Mouse (Mus musculus) T-helper 17 cell (primary cell): ENCODE measurements around the gene Ctnna2.

ENCODE experiments used
- in situ Hi-C, 2 experiments: fragments of 300-600 bp; cut with MboI, MseI; formaldehyde crosslinking; loops; 1 replicate in 1 of 2; 2 replicates in 1 of 2; pipeline ENCODE4 v1.15.1; 2025; ENCODE audit warnings: high pct_unique_total_duplicates in 2 of 2

The Ctnna2 gene

DNA sequence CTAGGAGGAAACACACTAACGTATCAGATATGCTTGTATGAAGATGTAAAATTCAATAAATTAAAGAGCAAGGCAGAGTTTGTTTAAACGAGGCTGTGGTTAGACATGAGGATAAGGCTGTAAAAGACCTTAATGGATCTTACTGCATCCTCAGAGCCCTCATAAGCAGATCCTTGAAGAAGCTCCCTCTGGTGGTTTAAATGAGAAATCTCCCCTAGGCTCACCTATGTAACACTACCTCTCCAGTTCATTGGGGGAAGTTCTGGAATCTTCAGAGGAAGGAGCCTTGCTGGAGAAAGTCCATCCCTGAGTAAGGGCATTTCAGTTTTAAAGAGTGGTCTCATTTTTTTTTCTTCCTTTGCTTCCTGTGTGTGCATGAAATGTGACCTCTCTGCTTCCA lies 380.3 kb downstream of the Ctnna2 start:
- in situ Hi-C loops = loop anchor here in 1 of 2 experiments (10.0 kb wide), 1 partner anchor 1924 kb away; no protein-coding TSS in a partner anchor

DNA sequence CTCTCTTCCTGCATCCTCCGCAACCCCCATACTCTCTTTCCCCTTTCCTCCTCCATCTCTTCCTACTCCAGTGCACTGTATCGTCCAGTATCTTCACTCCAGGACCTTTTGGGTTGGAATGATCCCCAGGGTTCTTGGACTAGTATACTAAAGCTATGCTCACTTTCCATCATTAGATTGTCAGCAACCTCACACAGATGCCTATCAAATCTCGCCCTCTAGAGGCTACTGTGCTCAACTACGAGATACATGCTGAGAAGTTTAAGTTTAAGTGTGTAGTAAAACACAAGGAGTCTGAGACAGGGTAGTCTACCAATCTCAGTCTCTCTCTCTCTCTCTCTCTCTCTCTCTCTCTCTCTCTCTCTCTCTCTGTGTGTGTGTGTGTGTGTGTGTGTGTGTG lies 396.9 kb downstream of the Ctnna2 start:
- in situ Hi-C loops = no loop called here

DNA sequence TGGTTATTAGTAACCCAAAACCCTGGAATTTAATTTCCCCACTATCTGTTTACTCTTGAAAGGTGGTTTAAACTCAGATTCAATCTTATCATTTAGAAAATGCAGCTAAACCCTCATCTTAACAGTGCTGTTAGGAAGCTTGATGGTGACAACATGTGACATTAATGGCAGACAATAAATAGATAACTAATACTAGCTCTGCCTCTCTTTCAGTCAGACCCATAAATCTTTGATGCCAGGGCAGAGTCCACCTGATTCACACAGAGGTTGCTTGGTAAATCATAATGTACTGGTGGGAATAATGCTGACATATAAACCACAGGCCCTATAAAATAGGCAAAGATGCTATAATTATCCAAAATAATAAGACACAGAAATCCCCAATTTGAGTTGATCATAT lies 398.6 kb downstream of the Ctnna2 start:
- in situ Hi-C loops = no loop called here

DNA sequence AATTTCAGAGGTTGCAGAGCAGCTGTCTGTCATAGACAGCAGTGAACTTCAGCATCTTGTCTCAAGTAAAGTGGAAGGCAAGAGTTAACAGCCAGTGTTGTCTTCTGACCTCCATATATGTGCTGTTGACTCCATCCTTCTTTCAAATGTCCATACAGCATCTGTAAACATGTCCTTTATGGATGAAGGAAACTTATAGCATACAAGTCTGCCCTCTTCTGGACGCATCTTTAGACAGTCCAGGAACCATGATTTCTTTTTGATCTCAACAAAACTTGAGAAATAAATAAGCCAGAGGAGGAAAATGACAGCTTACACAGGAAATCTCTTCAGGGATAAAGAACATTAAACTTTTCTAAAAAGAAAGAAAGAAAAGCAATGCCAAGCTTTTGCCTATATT lies 400.9 kb downstream of the Ctnna2 start:
- in situ Hi-C loops = no loop called here

DNA sequence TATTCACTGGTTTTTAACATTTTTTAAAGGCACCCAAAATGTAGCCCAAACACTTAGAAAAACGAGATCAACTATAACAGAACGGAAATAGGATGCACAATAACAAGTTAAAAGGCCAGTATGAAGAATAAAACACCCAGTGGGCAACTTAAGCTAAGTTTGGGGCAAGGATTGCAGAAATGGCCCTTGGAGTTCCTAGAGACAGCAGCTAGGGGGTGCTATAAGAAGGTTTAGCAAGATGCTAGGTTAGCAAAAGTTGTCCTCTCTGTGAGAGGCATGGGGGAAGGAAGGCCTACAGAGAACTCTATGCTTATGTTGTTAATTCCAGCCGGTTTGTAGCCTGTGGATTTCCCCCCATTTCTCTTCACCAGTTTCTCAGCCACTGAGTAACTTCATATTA lies 401.9 kb downstream of the Ctnna2 start:
- in situ Hi-C loops = no loop called here

DNA sequence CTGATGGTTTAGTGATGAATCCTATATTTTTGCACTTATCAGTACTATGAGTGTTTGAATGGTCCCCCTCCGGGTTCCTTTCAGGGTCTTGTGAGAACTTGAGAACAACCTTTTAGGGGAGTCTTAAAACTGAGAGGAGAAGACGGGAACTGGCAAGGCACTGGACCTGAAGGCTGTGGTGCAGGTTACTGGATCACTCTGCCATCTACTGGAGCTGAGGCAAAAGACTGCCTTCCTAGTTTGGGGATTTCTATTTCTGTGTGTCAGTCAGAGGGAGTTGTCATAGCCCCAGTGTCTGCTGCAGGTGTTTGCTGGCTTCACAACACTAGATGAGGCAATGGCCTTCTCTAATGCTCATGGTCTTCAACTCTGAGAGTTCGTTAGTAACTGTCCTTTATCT lies 406.9 kb downstream of the Ctnna2 start:
- in situ Hi-C loops = no loop called here

DNA sequence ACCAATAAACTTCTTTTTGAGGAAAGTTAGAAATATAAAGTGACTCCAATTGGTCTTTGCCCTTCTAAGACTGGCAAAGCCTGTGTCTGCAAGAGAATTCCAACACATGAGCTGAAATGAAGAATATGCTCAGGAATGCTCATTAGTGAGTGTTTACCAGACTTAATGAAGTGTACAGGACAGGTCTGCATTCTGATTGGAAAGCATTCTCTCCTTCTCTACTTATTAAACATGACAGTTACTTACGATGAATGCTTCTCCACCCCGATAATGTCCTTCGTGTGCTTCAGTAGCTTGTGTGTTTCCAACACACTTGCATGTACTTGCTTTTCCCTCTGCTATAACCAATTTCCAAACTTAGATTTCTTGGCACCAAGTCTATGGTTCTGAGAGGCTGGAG lies 409.6 kb downstream of the Ctnna2 start:
- in situ Hi-C loops = loop anchor here in 1 of 2 experiments (10.0 kb wide), 1 partner anchor 175 kb away; no protein-coding TSS in a partner anchor

DNA sequence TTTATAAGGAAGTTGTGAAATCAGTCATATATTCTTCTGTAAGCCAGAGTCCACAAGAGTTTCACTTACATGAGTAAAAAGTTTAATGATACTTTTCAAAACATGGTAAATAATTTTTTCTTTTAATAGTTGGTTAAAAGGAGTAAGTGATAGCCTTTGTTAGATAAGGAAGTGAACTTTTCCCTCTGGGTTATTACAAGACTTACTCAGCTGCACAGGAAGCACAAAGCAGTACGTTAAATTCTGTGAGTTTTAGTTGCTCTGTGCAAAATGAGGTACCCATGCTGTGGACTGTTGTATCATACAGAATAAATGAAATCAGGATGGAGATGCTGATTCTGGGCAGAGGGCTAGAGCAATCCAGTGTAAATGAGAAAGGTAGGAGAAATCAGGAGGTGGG lies 423.3 kb downstream of the Ctnna2 start:
- in situ Hi-C loops = no loop called here

DNA sequence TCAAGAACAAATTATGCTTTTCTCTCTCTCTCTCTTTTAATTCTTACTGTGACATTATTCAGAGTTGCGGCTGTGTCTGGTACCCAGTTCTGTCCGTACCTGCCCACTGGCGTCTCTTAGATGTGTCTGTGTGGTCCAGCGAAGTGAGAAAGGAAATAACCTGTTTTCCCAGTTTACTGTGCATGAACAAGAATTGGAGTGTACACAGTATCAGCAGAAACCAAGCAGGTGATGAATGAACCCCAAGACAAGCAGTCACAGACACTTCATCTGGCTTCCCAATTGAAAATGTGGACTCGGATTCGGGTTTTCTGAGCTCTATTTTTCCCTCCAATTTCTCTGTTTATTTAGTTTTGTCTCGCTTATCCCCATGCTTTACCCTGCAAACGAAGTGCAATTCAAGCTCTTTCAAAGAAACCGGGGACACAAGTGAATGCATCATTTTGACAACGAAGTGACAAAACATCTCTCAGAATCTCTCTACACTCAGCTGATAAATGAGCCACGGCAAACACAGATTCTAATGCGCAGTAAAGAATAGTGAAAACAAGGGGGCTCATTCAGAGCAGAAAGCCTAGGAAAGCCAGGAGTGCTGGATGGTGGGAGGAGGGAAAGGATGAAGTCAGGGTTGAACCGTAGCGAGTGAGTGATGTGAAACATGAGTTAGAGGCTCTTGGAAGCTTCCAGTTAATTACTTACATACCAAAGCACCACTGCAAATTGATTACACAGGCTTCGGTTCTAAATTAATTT lies 442.3 kb downstream of the Ctnna2 start:
- in situ Hi-C loops = no loop called here

DNA sequence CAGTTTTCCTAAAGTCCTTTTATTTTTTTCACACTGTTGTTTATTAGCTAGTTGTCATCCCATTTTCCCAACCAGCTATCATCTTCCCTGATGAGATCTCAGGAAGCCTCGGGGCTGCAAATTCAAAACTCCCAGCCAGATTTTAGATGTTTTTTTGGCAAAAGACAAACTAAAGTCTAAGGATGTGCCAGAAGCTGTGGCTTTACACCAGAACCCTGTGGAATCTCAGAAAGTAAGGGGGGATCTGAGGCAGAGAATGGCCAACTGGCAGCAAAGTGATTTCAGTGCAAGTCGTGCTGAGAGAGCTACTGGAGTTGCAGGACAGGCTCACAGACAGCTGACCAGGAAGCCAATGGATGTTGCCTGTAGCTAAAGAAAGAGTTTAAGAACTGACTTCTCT lies 451.9 kb downstream of the Ctnna2 start:
- in situ Hi-C loops = no loop called here

DNA sequence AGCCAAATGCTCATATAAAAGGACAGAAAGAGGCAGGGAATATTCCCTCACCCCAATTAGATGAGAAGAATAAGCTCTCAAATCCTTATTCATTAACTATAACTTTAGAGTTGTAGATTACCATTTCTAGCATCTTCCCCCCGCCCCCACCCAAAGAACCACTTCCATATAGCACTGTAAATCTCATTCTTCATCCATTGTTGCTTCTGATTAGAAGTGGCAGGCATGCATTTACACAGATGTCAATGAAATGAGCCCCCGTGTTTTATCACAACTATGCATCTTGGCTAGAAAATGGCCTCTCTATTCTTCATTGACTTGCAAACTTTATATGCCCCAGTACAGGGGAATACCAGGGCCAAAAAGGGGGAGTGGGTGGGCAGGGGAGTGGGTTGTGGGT lies 457.7 kb downstream of the Ctnna2 start:
- in situ Hi-C loops = no loop called here

DNA sequence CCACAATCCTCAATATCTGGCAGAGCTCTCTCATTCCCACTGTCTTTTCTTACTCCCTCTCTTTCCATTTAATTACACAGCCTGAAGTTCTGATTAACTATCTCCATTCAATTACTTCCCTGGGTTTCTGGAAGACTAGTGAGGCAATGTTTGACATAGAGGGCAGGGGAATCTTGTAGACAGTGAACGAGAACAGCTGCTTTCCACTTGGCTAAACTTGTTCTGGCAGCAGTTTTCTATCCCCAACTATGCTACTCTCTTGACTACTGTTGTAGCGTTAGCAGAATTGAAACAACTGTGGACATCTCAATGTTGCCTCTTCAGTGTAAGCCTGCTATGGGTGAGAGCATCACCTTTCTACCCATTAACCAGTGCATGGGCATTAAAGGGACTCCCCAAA lies 463.0 kb downstream of the Ctnna2 start:
- in situ Hi-C loops = no loop called here

DNA sequence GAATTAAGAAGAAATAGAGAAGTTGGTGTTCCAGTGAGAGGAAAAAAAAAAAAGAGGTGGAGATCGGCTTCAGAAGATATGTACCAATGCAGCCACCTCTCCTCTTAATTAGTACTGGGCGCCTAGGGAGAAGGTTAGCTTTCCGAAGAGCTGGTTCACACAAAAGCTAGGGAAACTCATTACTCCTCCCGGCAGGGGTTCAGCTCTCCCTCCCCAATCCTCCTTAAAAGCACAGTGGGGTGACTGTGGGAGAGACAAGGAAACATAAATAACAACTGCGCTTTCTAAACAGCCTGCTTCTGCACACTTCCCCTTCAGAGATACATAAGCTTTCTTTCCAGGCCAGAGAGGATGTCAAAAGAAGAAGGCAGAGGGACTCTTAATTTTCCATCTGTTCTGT lies 467.7 kb downstream of the Ctnna2 start:
- in situ Hi-C loops = no loop called here

DNA sequence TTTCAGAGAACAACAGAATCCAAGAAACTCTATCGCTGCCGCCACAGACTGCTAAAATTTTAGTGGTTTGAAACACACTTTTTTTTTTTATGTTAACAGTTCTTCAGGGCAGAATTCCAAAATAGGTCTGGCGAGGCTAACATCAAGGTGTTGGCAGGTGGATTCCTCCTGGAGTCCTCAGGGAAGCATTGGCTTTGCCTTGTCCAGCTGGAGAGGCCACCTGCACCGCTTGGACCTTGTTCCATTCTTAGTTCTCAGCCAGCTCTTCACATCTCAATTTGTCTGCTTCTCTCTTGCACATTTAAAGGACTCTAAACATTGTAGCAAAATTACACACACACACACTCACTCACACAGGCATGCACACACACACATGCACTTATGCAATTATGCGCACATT lies 487.8 kb downstream of the Ctnna2 start:
- in situ Hi-C loops = no loop called here

DNA sequence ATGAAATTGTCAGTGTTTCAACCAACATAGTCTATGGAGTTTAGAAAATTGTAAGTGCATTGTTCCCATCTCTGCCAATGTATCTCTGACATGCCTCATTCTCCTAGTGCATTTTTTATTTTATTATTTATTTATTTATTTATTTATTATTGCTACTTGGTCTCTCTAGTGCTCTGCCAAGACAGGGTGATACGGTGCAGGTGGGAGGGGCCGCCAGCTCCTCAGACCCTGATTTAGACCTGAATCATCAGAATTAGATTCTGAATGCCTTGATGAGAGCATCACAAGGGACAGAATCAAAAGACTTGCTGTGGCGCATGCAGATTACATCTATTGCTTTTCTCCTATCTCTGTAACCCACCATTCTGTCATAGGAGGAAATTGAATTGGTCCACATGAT lies 492.8 kb downstream of the Ctnna2 start:
- in situ Hi-C loops = no loop called here

DNA sequence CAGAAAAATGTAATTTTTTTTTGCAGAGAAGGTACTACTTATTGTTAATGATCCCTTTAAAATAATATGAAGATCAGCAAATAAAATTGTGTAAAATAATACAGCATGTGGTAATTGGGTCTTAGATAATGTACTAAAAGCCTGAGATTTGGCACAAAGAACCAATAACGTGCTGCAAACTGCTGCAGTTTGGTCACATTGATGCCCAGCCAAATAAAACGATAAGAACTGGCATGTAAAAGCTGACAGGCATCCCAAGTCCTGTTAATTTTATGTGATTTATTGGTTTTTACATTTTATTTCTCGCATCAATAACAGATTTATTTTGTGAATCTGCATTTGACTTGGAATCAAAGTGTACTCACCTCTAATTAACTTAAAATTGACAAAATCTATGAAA lies 497.4 kb downstream of the Ctnna2 start:
- in situ Hi-C loops = no loop called here

DNA sequence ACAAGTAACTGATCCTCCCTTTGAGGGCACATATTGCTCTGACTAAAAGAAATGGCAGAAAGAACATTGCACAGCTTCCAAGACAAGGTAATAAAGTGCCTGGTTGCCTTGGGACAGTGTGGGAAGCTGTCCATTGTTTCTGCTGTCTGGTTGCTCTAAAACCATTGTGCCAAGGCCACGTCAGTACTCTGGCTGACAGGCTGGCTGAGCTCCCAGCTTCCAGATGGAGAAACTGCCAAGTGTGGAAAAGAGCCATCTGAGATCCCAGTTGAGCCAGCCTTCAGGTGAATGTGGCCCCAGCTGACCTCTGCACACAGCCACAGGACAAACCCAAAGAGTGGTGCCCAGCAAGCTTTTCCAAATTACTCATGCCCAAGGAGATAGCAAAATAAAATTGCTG lies 504.1 kb downstream of the Ctnna2 start:
- in situ Hi-C loops = no loop called here

DNA sequence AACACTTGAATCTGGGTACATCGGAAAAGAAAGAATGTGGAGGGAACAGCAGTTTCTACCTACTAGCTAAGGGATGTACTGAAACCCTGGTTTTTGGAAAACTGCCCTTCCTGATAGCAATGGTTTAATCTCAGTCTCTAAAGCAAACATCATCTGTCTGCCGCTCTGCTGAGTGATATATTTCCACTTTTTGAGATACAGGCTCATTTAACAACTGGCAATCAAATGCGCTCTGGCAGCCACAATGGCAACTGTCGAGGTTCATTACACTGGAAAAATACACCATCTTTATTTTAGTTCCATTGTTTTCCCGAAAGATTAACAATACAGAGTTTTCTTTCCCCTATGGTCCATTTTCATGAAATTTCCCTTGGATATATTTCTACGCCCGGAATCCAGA lies 506.2 kb downstream of the Ctnna2 start:
- in situ Hi-C loops = no loop called here

DNA sequence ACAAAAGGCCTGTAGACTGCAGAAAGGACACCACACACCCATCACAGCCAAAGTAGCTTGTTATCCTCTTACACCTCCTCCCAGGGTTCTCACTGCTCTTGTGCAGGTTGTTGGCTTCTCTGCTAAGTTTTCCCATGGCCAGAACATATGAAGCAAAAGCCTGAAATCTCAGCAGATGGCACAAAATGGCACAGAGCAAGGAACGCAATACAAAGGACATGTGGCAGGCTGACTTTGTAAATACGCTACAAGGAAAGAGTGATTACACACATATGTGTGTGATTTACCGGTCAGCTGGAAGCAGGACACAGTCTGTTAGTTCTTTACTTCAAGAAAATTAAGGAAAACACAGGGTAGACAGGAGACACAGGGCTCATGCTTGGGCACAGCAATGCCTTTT lies 511.4 kb downstream of the Ctnna2 start:
- in situ Hi-C loops = no loop called here

DNA sequence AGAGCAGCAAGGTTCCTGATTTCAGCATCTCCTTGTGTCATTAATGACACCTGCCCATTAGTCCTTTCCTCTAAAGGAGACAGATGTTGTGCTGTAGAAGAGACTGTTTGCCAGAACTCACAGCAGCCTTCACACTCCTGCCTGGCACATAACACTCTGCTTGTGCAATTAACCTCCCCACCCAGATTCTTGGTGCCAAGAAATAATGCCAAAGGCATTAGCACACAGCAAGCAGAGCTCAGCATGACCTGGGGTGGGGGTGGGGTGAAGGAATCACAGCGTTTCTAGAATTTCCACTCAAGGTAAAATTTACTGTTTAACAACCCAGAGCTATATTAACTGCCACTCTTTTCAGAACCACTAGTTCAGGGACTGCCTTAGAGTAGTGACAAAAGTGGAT lies 516.8 kb downstream of the Ctnna2 start:
- in situ Hi-C loops = no loop called here

DNA sequence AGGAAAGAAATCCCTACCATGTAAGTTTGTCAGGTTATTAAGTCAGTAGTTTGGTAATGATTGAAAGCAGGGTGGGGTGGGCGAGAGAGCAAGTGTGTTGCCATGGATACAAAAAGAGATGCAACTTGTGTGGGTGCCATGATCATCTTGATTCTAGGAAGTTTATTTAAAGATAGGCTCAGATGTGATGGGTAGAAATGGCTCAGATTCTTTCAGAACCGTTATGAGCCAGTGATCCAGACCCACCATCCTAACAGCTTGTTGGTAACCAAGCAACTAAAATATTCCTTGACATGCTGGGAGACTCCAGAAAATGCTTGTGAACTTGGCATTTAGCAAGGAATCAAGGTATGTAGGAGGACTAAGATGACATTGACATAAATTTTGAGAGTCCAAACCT lies 521.6 kb downstream of the Ctnna2 start:
- in situ Hi-C loops = no loop called here

DNA sequence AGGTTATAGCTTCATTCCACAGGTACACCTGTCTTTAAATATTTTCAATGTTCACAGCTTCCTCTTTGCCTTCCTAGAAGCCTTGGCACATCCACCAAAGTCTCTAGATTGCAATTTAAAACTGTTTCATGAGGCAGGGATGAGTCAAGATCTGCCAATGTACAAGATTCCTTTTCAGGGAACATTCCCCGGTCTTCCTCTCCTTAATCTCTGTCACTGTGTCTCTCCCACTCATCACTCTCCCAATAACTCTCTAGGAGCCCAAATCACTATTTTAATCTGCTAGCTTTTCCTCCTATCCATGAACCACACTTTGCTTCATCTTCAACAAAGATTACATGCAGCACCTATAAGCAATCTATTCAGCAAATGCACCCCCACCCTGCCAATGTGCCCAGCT lies 532.6 kb downstream of the Ctnna2 start:
- in situ Hi-C loops = no loop called here

DNA sequence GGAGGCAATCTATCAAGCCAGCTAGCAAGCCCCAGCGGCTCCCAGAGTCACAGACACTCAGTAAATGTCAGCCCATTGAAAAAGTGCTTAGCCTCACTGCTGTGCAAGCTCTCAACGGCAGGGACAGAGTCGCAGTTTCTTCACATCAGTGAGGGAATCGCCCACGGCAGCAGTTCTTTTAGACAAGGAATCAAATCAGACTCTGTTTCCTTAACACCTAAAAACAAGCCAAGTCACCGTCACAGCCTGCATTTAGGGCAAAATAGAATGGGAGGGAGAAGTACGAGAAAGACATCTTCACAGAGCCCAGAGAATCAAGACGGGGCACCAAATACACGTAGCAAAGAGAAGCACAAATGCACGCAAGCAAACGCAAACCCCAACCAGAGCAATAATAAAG lies 535.6 kb downstream of the Ctnna2 start:
- in situ Hi-C loops = no loop called here

DNA sequence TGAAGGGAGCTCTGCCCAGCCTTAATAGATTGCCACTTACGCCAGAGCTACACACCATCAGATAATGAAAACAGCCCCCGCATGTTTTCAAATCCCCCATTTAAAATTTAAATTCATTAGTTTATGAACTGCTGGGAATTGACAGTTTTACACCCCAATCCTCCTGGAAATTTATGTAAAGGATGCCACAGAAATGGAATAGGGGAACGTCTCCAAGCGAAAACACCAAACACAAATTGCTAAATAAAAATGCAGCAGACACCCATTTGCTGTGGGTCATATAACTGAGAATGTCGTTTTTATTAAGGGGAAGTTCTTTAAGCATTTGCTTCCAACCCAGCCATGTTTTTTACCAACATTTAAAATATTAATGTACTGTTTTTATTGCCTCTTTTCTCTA lies 538.4 kb downstream of the Ctnna2 start:
- in situ Hi-C loops = no loop called here
